Mouse (Mus musculus) hindbrain, embryonic 11.5 days (tissue): Measurements from ENCODE around the gene Vmn2r62. TPM values are rescaled to one million over a fixed set of nuclear protein-coding genes. Genes with fewer than 3 reads are reported as not detected.
"Not testable (repeated sequence)": the region's sequence is repeated elsewhere in the genome, so short reads cannot be mapped to it uniquely, and the experiment has no call there.

ENCODE experiments used
- ATAC-seq: fragments of 200-750 bp; cut with Nextera tagmentation; 2 replicates; pipeline ENCODE4 v1.8.0; 2017; ENCODE audit warnings: mild to moderate bottlenecking, moderate TSS enrichment, moderate library complexity; ENCODE audit not compliant: low FRiP score
- DNase-seq: peaks from one replicate; pipeline ENCODE4 v3.0.0-alpha.2; 2015; ENCODE audit warnings: low spot score
- H3K27ac ChIP-seq: fragments of 300-500 bp; sonication (generic); 2 replicates; pipeline ENCODE4 v1.5.1; 2014; ENCODE audit warnings: mild to moderate bottlenecking, low read depth, low read length
- H3K27me3 ChIP-seq: fragments of 300-500 bp; sonication (generic); 2 replicates; pipeline ENCODE4 v1.6.1; 2014; ENCODE audit warnings: mild to moderate bottlenecking, low read length, moderate library complexity, mixed read lengths; ENCODE audit not compliant: control insufficient read depth, insufficient read depth
- H3K36me3 ChIP-seq: fragments of 300-500 bp; sonication (generic); 2 replicates; pipeline ENCODE4 v1.6.1; 2014; ENCODE audit warnings: mild to moderate bottlenecking, low read length, moderate library complexity, mixed read lengths; ENCODE audit not compliant: control insufficient read depth, insufficient read depth
- H3K4me1 ChIP-seq: fragments of 300-500 bp; sonication (generic); replicated peaks from 2 replicates; pipeline ENCODE4 v1.6.1; 2014; ENCODE audit warnings: low read length, mixed read lengths; ENCODE audit not compliant: control insufficient read depth, insufficient read depth
- H3K4me2 ChIP-seq: fragments of 300-500 bp; sonication (generic); replicated peaks from 2 replicates; pipeline ENCODE4 v1.6.1; 2014; ENCODE audit warnings: mild to moderate bottlenecking, low read depth, low read length
- H3K4me3 ChIP-seq: fragments of 300-500 bp; sonication (generic); 2 replicates; pipeline ENCODE4 v1.5.1; 2014; ENCODE audit warnings: low read depth, low read length
- H3K9ac ChIP-seq: fragments of 300-500 bp; sonication (generic); 2 replicates; pipeline ENCODE4 v1.6.1; 2014; ENCODE audit warnings: low read depth, low read length
- H3K9me3 ChIP-seq: fragments of 300-500 bp; sonication (generic); 2 replicates; pipeline ENCODE4 v1.6.1; 2016; ENCODE audit warnings: low read length; ENCODE audit not compliant: control insufficient read depth
- WGBS: fragments of 180-500 bp; shearing (Covaris S2); extraction: QIAGEN DNeasy Blood & Tissue Kit; methylation state at CpG from one replicate; pipeline ENCODE4 v1.1.7; 2014; 5-methylcytosine and 5-hydroxymethylcytosine counted together
- polyA plus RNA-seq: library from polyadenylated mRNA; unstranded; fragments of >200 nt; fragmentation: Nextera tagmentation; extraction: Ambion mirVana; gene quantifications from 2 replicates; pipeline ENCODE4 v1.2.1, GENCODE M21; 2014

The Vmn2r62 gene
- not detected in 2 replicates for polyA plus RNA-seq

- not testable (repeated sequence) for ATAC-seq, H3K4me3 ChIP-seq, H3K27me3 ChIP-seq, DNase-seq, H3K4me1 ChIP-seq, H3K9ac ChIP-seq, H3K9me3 ChIP-seq, H3K4me2 ChIP-seq, H3K27ac ChIP-seq, H3K36me3 ChIP-seq
- no CpG with 5 or more reads among the region's 1 CpGs for WGBS
Measured at GRCm38 (mm10) chr7:42793425-42793824, at the start of gene Vmn2r62. TSS of gene Vmn2r62 (minus strand) at chr7:42793525.

- H3K9ac ChIP-seq, ATAC-seq, H3K4me2 ChIP-seq, DNase-seq, H3K27me3 ChIP-seq, H3K27ac ChIP-seq, H3K9me3 ChIP-seq, H3K4me1 ChIP-seq, H3K36me3 ChIP-seq, H3K4me3 ChIP-seq: not testable (repeated sequence)
Measured at GRCm38 (mm10) chr7:42838366-42838765, 45.0 kb upstream of the Vmn2r62 start.

- DNase-seq (no peak), ATAC-seq (no peak)
- no peaks in the 10 kb centered on the region for H3K4me1 ChIP-seq
Measured at GRCm38 (mm10) chr7:42832221-42832620, 38.9 kb upstream of the Vmn2r62 start.

GRCm38 (mm10) chr7:42749836-42750235 is 43.5 kb downstream of the Vmn2r62 start:
- no peak overlapping the region for H3K4me2 ChIP-seq
- no peaks in the 10 kb centered on the region for H3K27me3 ChIP-seq
- H3K9me3 ChIP-seq = peaks cover 4% of the 10 kb centered on the region
- WGBS = 53% methylated on average over 20 of the region's 20 CpGs
- ATAC-seq = no peak
- no peaks in the 10 kb centered on the region for H3K4me1 ChIP-seq
- no peak overlapping the region for H3K27ac ChIP-seq
- DNase-seq = no peak
- H3K4me3 ChIP-seq = no peak overlapping the region
- no peaks in the 10 kb centered on the region for H3K36me3 ChIP-seq
- no peak overlapping the region for H3K9ac ChIP-seq

More at GRCm38 (mm10) chr7:42832221-42832620, 38.9 kb upstream of the Vmn2r62 start:
- no peak overlapping the region for H3K4me2 ChIP-seq
- no peaks in the 10 kb centered on the region for H3K36me3 ChIP-seq
- no peaks in the 10 kb centered on the region; the same call in 1 of the 2 replicates for H3K9me3 ChIP-seq
- 83% methylated on average over 3 of the region's 3 CpGs for WGBS
- no peaks in the 10 kb centered on the region for H3K27me3 ChIP-seq
- H3K27ac ChIP-seq = no peak overlapping the region
- no peak overlapping the region for H3K4me3 ChIP-seq
- H3K9ac ChIP-seq = no peak overlapping the region

GRCm38 (mm10) chr7:42738536-42739210 is 54.7 kb downstream of the Vmn2r62 start:
- Histone ChIP-seq H3K36me3 (no peaks in the 10 kb centered on the region), H3K4me2 (no peak overlapping the region), H3K4me1 (no peaks in the 10 kb centered on the region), H3K9ac (no peak overlapping the region), H3K9me3 (peaks cover 3% of the 10 kb centered on the region; the same call in 1 of the 2 replicates), H3K27me3 (no peaks in the 10 kb centered on the region), H3K27ac (no peak overlapping the region), H3K4me3 (no peak overlapping the region)
- ATAC-seq (no peak), DNase-seq (no peak)
- WGBS = 85% methylated on average over 10 of the region's 10 CpGs

GRCm38 (mm10) chr7:42726917-42727316 is 66.4 kb downstream of the Vmn2r62 start, which contains the start of gene Gm17067:
TSS of gene Gm17067 (minus strand) at chr7:42727017.
- not testable (repeated sequence) for H3K27ac ChIP-seq, H3K4me2 ChIP-seq, H3K9ac ChIP-seq, H3K4me1 ChIP-seq, H3K9me3 ChIP-seq, H3K27me3 ChIP-seq, H3K36me3 ChIP-seq, H3K4me3 ChIP-seq, DNase-seq, ATAC-seq
- WGBS = 83% methylated on average over 4 of the region's 4 CpGs

Other genes starting within 250 kb of the Vmn2r62 start
- not detected in 2 replicates for gene Gm21028, start 214.9 kb downstream of the Vmn2r62 start, polyA plus RNA-seq
- 1.3 and 1.7 TPM in 2 replicates for gene Zfp977, start 201.0 kb downstream of the Vmn2r62 start, polyA plus RNA-seq
- 1.9 TPM in 2 replicates for gene Zfp976, start 150.9 kb downstream of the Vmn2r62 start, polyA plus RNA-seq
- 8.5 and 8.9 TPM in 2 replicates for gene Zfp975, start 100.8 kb downstream of the Vmn2r62 start, polyA plus RNA-seq
- gene Gm17067, start 66.5 kb downstream of the Vmn2r62 start, polyA plus RNA-seq = not detected in 2 replicates
- not detected in 2 replicates for gene Gm2381, start 73.7 kb upstream of the Vmn2r62 start, polyA plus RNA-seq
- gene Vmn2r63, start 140.3 kb upstream of the Vmn2r62 start, polyA plus RNA-seq = not detected in 2 replicates
- gene Gm9268, start 225.2 kb upstream of the Vmn2r62 start, polyA plus RNA-seq = not detected in 2 replicates